Mouse (Mus musculus): ENCODE measurements around the gene Bdkrb1.

Gene Bdkrb1

GRCm38 (mm10) chr12:105599098-105599497 lies 3.8 kb upstream of the Bdkrb1 start:
- no peak for DNase-seq (ENCODE audit: low spot score)

DNA sequence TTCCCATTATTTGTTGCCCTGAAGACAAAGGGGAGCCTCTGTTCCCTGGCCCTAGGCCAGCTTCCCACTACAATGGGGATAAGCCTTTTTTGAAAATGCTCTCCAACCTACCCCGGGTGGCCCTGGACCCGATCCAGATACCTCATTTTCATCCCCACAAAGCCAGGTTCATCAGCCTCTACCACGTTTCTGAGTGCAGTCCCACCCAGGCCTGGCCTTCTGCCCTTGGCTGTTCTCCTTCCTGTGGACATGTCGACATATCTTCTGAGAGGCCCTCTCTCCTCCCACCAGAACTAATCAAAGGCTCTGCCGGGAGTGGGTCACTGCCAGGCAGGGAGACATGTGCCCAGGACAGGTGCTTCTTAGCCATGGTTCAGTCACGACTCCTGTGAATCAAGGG lies 1.3 kb upstream of the Bdkrb1 start:
- no peak for DNase-seq (ENCODE audit: low spot score)

DNA sequence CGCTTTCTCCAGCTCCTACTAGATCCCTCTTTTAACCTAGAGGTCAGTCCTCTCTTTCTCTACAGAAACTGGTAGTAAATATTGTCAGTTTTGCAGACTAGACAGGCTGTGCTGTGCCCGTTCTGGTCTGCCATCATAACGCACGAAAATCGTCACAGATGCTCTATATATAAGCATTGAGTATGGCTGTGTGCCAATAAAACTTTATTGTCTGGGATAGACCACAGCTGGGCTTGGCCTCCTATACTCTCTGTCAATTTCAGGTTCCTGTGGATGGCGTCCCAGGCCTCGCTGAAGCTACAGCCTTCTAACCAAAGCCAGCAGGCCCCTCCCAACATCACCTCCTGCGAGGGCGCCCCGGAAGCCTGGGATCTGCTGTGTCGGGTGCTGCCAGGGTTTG lies 1.0 kb downstream of the Bdkrb1 start:
- DNase-seq (ENCODE audit: low spot score) = no peak

- no peak for DNase-seq (ENCODE audit: low spot score)
These were observed 2.3 kb downstream of the Bdkrb1 start for GRCm38 (mm10) chr12:105605212-105605611.

DNA sequence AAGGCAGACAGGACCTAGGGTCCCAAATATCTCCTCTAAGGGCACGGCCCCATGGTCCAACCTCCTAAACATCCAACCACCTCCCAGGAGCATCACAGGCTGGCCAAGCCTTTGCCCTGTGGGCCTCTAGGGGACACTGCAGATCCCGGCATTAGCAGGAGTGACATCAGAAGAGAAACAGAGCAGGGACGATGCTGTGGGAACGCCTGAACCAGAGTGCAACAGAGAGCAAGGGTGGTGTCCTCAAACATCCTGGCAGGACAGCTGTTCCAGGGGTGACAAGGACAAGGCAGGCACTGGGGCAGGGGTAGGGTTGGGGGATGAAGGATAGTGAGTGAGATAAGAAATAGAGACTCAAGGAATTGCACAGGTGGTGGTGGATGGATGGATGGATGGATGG lies 4.0 kb downstream of the Bdkrb1 start:
- DNase-seq (ENCODE audit: low spot score) = no peak

DNA sequence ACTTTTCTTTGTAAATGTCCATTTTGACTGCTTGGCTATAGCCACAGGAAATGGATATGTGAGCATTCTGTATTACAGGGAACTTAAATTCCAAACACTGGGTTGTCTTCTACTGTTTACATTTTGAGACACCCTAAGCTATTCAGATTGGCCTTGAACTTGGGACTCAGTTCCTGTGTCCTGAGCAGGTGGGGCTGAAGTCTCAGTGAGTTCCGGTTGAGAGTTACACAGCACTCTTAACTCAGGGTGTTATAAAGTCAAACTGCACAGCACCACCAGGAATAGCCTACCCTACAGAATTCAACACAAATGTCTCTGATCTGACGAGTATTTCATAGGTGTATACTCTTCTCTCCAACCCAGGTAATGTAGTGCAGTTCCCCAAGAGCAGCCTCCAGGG lies 8.2 kb downstream of the Bdkrb1 start:
- DNase-seq (ENCODE audit: low spot score) = no peak

- DNase-seq (ENCODE audit: low spot score) = peak; percentile 60
These were observed 8.9 kb downstream of the Bdkrb1 start for GRCm38 (mm10) chr12:105611748-105612147.

DNA sequence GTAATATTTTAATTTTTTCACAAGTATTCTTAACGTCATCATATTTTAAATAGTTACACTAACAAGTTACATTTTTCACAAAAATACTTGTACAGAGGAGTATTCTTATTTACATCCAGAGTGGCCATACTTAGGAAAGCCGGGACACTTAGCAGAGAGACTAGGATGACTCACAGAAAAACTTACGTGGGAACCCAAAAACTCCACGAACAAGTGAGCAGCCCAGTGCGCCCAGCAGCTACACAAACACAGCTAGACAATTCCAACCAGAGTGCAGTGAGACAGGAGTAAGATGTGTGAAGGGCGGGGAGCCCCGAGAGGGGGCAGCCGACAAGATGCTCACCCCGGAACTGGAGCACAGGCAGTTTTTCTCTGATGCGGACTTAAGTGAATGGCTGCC lies 10.7 kb downstream of the Bdkrb1 start:
- DNase-seq (ENCODE audit: low spot score) = no peak

GRCm38 (mm10) chr12:105622048-105622447 lies 19.2 kb downstream of the Bdkrb1 start:
- no peak for DNase-seq (ENCODE audit: low spot score)

DNA sequence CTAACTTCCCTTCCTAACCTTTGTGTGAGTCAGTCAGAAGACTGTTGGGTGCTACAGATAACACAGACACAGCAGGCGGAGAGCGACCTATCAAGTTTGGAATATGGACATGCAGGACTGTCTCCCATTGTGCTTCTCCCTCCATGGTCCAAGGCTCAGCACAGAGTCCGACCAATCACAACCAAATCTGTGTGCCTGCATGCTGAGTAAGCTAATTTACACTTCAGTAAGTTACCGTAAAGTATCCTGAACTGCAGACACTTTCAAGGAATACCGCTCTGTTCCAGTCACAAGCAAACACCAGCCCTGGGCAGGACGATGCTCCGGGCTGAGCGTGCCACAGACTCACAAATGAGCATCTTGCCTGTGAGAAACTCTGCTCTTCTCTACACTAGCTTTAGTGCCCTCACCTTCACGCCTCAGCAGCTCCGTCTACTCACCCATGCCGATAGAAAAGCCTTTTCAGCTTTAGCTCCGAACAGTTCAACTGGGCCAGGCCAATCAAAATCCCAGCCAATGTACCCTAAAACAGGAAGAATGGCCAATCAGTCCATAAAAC lies 20.2 kb downstream of the Bdkrb1 start:
- no peak for DNase-seq (ENCODE audit: low spot score)

DNA sequence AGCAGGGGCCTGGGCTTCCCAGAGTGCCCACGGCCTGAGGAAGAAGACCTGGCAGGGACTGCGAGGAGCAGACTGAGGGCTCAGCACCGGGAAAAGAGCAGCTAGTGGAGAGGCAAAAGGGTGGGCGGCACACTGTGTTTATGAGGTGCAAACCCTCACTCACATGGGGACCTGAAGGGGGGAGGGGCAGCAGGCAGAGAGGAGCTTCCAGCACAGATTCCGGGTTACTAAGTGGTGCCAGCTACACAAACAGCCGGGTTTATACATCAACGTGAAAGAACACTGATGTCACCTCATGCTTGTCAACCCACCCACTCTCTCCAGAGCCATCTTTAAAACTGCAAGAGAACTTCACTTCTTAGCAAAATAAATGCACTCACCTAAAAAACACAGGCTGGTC lies 22.9 kb downstream of the Bdkrb1 start:
- peak; percentile 37 for DNase-seq (ENCODE audit: low spot score)

DNA sequence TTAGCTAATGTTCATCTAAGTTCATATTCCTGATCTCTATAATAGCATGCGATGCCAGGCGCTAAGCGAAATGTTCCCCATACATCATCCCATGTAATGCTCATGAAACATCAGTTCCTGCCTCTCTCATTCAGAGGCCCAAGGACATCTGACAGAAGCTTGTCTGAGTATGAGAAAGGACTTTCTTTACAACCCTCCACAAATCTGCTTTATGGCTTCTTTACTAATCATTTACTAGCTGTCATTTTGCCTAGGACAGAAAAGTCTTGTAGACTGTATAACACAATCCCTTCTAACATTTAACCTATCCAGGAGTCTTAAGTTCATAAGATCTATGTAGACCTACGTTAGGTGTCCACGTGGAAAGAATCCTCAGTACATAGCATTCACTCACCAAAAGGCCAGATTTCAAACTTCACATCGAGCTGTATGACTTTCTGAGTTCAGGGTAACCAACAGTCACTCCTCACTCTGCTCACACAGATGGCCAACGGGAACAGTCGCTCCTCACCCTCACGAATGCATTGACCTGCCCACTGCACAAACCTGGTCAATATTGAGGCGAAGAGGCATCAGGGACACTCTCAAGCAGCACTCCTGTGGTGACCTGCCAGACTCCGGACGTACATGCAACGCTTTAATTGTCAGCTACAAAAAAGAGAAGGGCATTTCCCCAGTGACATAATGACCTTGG lies 31.6 kb downstream of the Bdkrb1 start:
- DNase-seq (ENCODE audit: low spot score) = no peak

DNA sequence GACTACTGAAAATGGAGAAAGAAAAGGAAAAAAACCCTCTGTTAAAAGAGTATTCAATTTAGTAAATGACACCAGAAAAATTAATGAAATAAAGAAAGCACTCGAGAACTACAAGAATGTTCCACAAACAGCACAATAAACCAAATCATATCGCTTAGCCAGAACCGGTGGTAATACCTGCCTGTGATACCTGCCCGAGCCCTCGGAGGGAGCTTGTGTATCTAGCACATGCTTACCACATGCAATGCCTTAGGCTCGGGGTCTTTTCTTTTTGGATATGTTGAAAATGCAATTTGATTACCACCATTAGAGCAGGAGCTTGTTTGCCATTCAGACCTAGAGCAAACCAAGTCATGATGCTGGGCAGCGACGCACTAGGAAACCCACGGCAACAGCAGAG lies 33.7 kb downstream of the Bdkrb1 start:
- no peak for DNase-seq (ENCODE audit: low spot score)

DNA sequence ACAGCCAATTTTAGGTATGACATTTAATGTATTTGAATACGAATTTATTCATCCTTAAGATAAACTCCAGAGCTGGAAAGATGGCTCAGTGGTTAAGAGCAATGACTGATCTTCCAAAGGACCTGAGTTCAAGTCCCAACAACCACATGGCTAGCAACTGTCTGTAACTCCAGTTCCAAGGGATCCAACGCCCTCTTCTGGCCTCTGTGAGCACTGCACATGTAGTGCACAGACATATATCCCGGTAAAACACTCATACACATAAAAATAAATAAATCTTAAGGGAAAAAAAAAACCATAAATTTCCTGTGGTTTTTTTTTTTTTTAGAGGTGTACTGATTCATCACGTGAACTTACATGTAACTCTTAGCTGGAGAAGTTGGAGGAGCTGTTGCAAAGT lies 34.7 kb downstream of the Bdkrb1 start:
- DNase-seq (ENCODE audit: low spot score) = no peak

DNA sequence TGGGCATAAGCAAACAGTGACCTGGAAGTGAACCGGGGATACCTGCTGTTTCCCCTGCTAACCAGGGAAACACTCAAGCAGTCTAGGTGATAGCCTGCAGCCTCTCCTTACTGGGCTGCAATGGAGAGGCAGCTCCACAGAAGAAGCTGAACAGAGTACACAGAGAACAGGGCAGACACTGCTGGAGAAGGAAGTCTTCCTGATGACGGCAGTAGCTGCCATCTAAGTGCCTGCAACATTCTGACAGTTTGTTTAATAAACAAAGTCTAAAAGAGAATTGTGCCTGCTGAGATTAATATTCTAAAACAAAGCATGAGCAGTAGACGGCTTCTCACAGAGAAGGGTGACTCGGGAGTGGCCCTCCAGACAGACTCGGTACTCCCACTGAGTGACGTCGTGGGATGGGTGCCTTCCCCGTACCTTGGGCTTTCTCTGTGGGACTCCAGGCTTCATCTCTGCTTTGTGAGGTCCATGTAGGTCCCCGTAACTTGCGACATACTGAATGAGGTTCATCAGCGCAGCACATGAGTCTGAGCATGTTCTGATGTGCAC lies 40.0 kb downstream of the Bdkrb1 start:
- no peak for DNase-seq (ENCODE audit: low spot score)

All from layer of hippocampus, adult 11-12 months (tissue).